Mouse (Mus musculus) intestine, embryonic 16.5 days (tissue): ENCODE results near the gene Ryk. TPM values are rescaled to one million over a fixed set of nuclear protein-coding genes. Genes with fewer than 3 reads are reported as not detected.

Source experiments
- ATAC-seq: fragments of 200-750 bp; cut with Nextera tagmentation; 2 replicates; pipeline ENCODE4 v1.8.0; 2017; ENCODE audit warnings: moderate TSS enrichment, moderate library complexity
- H3K27ac ChIP-seq: fragments of 300-500 bp; sonication (generic); 2 replicates; pipeline ENCODE4 v1.5.1; 2014; ENCODE audit warnings: mild to moderate bottlenecking, low read length
- H3K27me3 ChIP-seq: fragments of 300-500 bp; sonication (generic); replicated peaks from 2 replicates; pipeline ENCODE4 v1.6.1; 2014; ENCODE audit warnings: low read length, control low read depth, mixed read lengths; ENCODE audit not compliant: control insufficient read depth, insufficient read depth
- H3K36me3 ChIP-seq: fragments of 300-500 bp; sonication (generic); 2 replicates; pipeline ENCODE4 v1.6.1; 2014; ENCODE audit warnings: low read length, control low read depth; ENCODE audit not compliant: control insufficient read depth, insufficient read depth
- H3K4me1 ChIP-seq: fragments of 300-500 bp; sonication (generic); 2 replicates; pipeline ENCODE4 v1.6.1; 2014; ENCODE audit warnings: low read length, control low read depth, mixed read lengths; ENCODE audit not compliant: control insufficient read depth, insufficient read depth
- H3K4me2 ChIP-seq: fragments of 300-500 bp; sonication (generic); 2 replicates; pipeline ENCODE4 v1.6.1; 2014; ENCODE audit warnings: low read depth, low read length, control low read depth
- H3K4me3 ChIP-seq: fragments of 300-500 bp; sonication (generic); 2 replicates; pipeline ENCODE4 v1.5.1; 2014; ENCODE audit warnings: mild to moderate bottlenecking, low read length
- H3K9ac ChIP-seq: fragments of 300-500 bp; sonication (generic); 2 replicates; pipeline ENCODE4 v1.6.1; 2014; ENCODE audit warnings: low read depth, low read length
- H3K9me3 ChIP-seq: fragments of 300-500 bp; sonication (generic); 2 replicates; pipeline ENCODE4 v1.6.1; 2016; ENCODE audit warnings: low read length, control low read depth; ENCODE audit not compliant: control insufficient read depth
- WGBS: fragments of 180-500 bp; shearing (Covaris S2); extraction: QIAGEN DNeasy Blood & Tissue Kit; methylation state at CpG from one replicate; pipeline ENCODE4 v1.1.7; 2014; 5-methylcytosine and 5-hydroxymethylcytosine counted together
- polyA plus RNA-seq: library from polyadenylated mRNA; unstranded; fragments of >200 nt; fragmentation: Nextera tagmentation; extraction: Ambion mirVana; gene quantifications from 2 replicates; pipeline ENCODE4 v1.2.1, GENCODE M21; 2015

Gene Ryk
- polyA plus RNA-seq, 1 experiment from 2014 or later, result 13.5 TPM

DNA sequence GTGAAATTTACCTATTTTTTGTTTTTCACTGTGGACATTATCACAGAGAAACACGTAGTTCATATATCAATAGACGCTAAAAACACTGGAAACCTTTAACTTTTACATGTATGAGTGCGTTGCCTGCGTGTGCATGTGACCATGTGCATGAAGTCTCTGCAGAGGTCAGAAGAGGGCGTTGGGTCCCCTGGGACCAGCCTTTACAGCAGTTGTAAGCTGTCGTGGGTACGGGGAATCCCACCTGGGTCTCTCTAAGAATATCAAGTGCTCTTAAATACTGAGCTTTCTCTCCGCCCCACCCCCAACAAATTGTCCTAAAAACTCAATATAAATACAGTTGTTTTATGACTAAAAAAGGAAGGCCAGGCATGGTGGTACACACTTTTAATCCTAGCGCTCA lies 50.0 kb downstream of the Ryk start:
- no peak overlapping the region for H3K4me2 ChIP-seq
- no peak overlapping the region for H3K9ac ChIP-seq
- peaks cover 2% of the 10 kb centered on the region; the same call in 1 of the 2 replicates for H3K36me3 ChIP-seq
- no peak overlapping the region for H3K27ac ChIP-seq
- no peaks in the 10 kb centered on the region for H3K27me3 ChIP-seq
- ATAC-seq, result no peak
- H3K9me3 ChIP-seq, result no peaks in the 10 kb centered on the region
- H3K4me1 ChIP-seq, result no peaks in the 10 kb centered on the region
- WGBS, result 91% methylated on average over 9 of the region's 9 CpGs
- H3K4me3 ChIP-seq, result no peak overlapping the region

- Histone ChIP-seq H3K27me3 (no peaks in the 10 kb centered on the region), H3K4me2 (no peak overlapping the region), H3K27ac (no peak overlapping the region), H3K9ac (no peak overlapping the region), H3K4me1 (no peaks in the 10 kb centered on the region), H3K9me3 (no peaks in the 10 kb centered on the region), H3K4me3 (no peak overlapping the region), H3K36me3 (no peaks in the 10 kb centered on the region; the same call in 1 of the 2 replicates)
- 0 out of 2 replicates have a peak, but pooled peaks have one; percentile 52 for ATAC-seq
- WGBS, result 66% methylated on average over 9 of the region's 9 CpGs
Measured at GRCm38 (mm10) chr9:102890166-102890565, 55.4 kb downstream of the Ryk start.

- Histone ChIP-seq H3K27ac (no peak overlapping the region), H3K4me3 (no peak overlapping the region)
- 85% methylated on average over 7 of the region's 7 CpGs for WGBS
Measured at GRCm38 (mm10) chr9:102892480-102893355, 58.0 kb downstream of the Ryk start.

DNA sequence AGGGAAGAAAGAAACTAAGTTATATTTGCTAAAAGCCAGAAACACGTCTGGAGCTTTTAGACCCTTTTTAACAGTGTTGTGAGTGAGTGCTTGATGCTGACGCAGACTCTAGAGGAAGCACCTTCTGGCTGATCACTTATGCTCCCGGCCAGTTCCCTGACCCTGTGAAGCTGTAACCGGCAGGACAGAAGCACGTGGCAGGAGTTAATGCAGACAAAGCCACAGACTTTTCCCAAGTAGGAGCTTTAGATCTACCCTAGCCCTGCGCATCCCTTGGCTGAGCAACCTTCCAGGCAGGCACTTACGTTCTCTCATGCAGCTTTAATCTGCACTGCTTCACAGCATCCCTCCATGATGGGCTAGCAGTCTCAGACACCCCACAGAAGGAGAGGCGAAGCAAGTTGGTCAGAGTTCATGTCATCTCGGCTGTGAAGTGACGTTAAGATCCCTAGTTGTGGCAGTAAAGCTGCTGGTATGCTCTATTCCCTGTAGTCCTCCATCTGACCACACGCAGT lies 58.7 kb downstream of the Ryk start:
- 85% methylated on average over 11 of the region's 11 CpGs for WGBS
- no peak overlapping the region for H3K4me2 ChIP-seq
- H3K27ac ChIP-seq, result no peak overlapping the region
- no peaks in the 10 kb centered on the region for H3K27me3 ChIP-seq
- no peak overlapping the region for H3K9ac ChIP-seq
- H3K9me3 ChIP-seq, result no peaks in the 10 kb centered on the region
- ATAC-seq, result no peak
- no peaks in the 10 kb centered on the region; the same call in 1 of the 2 replicates for H3K36me3 ChIP-seq
- no peak overlapping the region for H3K4me3 ChIP-seq
- H3K4me1 ChIP-seq, result no peaks in the 10 kb centered on the region

More at GRCm38 (mm10) chr9:102892480-102893355, 58.0 kb downstream of the Ryk start:
- no peaks in the 10 kb centered on the region for H3K27me3 ChIP-seq
- ATAC-seq, result no peak
- no peaks in the 10 kb centered on the region for H3K9me3 ChIP-seq
- no peaks in the 10 kb centered on the region for H3K4me1 ChIP-seq
- no peak overlapping the region for H3K9ac ChIP-seq
- H3K36me3 ChIP-seq, result no peaks in the 10 kb centered on the region; the same call in 1 of the 2 replicates
- H3K4me2 ChIP-seq, result no peak overlapping the region

DNA sequence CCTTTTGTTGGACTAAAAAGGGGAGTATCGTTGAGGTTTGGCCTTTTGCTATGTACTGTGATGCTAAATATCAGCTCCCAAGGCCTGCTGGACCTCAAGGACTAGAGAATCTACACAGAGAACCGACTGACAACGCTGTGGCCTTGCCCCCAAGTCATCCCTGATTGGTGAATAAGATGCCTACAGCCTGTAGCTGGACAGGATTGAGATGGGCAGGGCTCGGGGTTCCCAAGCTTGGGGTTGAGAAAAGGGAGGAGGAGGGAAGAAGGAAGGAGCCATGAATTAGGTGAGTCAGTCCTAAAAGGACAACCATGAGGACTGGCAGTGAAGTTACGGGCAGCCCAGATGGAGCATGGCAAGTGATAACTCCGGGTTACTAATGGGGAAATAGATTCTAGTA lies 65.2 kb downstream of the Ryk start:
- 92% methylated on average over 6 of the region's 6 CpGs for WGBS

GRCm38 (mm10) chr9:102902308-102902707 lies 67.6 kb downstream of the Ryk start:
- Histone ChIP-seq H3K36me3 (peaks cover 12% of the 10 kb centered on the region; the same call in 1 of the 2 replicates), H3K27ac (peak overlapping the region; percentile 46), H3K4me1 (peaks cover 10% of the 10 kb centered on the region), H3K27me3 (no peaks in the 10 kb centered on the region), H3K4me2 (no peak overlapping the region), H3K9ac (no peak overlapping the region), H3K4me3 (no peak overlapping the region), H3K9me3 (no peaks in the 10 kb centered on the region)
- ATAC-seq, result peak; percentile 82
- 76% methylated on average over 7 of the region's 7 CpGs for WGBS

More for the DNA sequence above, 65.2 kb downstream of the Ryk start:
- ATAC-seq, result no peak
- Histone ChIP-seq H3K4me3 (no peak overlapping the region), H3K36me3 (0 out of 2 replicates have a peak, but pooled peaks cover 3% of the 10 kb centered on the region), H3K9me3 (no peaks in the 10 kb centered on the region), H3K27me3 (no peaks in the 10 kb centered on the region), H3K4me1 (peaks cover 6% of the 10 kb centered on the region), H3K9ac (no peak overlapping the region), H3K27ac (no peak overlapping the region), H3K4me2 (no peak overlapping the region)

- ATAC-seq, result peak; percentile 67
- WGBS, result 75% methylated on average over 6 of the region's 6 CpGs
- no peak overlapping the region for H3K4me2 ChIP-seq
- H3K4me1 ChIP-seq, result peaks cover 10% of the 10 kb centered on the region
- H3K36me3 ChIP-seq, result peaks cover 16% of the 10 kb centered on the region
- no peak overlapping the region for H3K27ac ChIP-seq
- H3K4me3 ChIP-seq, result no peak overlapping the region
- H3K9ac ChIP-seq, result no peak overlapping the region
- H3K27me3 ChIP-seq, result no peaks in the 10 kb centered on the region
- H3K9me3 ChIP-seq, result no peaks in the 10 kb centered on the region
Measured at GRCm38 (mm10) chr9:102904952-102905351, 70.2 kb downstream of the Ryk start.

DNA sequence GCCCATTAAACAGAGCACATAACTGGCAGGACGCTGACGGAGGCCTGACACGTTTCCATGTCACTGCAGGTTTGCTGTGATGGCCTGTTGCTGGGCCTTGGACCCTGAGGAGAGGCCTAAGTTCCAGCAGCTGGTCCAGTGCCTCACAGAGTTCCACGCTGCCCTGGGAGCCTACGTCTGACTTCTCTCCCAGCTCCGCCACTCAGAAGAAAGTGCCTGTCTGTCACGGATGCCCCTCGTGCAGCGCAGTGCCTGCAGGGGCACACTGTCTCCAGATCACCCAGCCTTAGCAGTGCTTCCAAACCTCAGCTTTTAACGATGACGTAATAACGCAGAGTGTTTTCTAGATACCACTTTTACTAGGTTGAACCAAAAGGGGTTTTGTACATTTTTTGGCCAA lies 72.1 kb downstream of the Ryk start:
- Histone ChIP-seq H3K9me3 (no peaks in the 10 kb centered on the region), H3K4me2 (no peak overlapping the region), H3K27ac (no peak overlapping the region), H3K36me3 (peaks cover 19% of the 10 kb centered on the region), H3K4me3 (no peak overlapping the region), H3K4me1 (peaks cover 10% of the 10 kb centered on the region), H3K27me3 (no peaks in the 10 kb centered on the region), H3K9ac (no peak overlapping the region)
- no peak for ATAC-seq
- WGBS, result 88% methylated on average over 12 of the region's 12 CpGs

DNA sequence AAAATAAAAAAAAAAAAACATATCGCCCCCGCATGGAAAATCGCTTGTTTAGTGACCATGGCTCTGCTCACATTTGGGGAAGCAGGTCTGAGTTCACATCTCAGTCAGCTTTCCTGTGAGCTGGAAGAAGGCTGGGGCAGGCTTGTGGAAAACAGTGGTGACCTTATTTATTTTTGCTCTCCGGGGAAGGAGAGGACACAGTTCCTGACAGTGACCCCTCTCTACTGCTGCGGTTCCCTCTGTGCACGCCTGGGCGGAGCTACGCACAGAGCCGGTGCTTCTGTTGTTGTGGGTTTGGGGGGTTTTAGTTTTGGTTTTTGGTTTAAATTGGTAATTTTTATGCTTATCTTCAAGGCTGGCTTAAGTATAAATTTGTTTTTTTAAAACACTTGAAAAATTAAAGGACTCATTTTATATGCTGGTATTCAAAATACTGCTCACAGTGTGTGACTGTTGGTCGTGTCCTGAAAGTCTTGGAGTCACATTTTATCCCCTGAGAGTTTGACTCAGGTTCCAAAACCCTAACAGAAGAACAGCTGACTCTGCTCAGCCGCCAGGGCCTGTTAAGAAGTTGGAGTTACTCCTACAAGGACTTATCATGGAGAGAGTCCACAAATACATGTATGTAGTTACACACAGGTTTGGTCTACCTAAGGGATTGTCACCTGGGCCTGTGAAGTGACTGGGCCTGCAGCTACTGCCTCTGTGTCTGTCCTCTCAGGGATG lies 73.0 kb downstream of the Ryk start:
- no peak for ATAC-seq
- H3K36me3 ChIP-seq, result peaks cover 19% of the 10 kb centered on the region

More for the DNA sequence above, 73.0 kb downstream of the Ryk start:
- Histone ChIP-seq H3K4me2 (no peak overlapping the region), H3K4me3 (no peak overlapping the region), H3K27me3 (no peaks in the 10 kb centered on the region), H3K4me1 (peaks cover 10% of the 10 kb centered on the region), H3K9ac (no peak overlapping the region), H3K9me3 (no peaks in the 10 kb centered on the region), H3K27ac (no peak overlapping the region)
- 91% methylated on average over 11 of the region's 11 CpGs for WGBS
